Mouse (Mus musculus) hindbrain, embryonic 11.5 days (tissue): ENCODE measurements around the gene Gm8246. TPM values are rescaled to one million over a fixed set of nuclear protein-coding genes. Genes with fewer than 3 reads are reported as not detected.
A peak's percentile ranks its signal among the peaks of the same experiment; 100 is the strongest.
"Not testable (repeated sequence)": the region's sequence is repeated elsewhere in the genome, so short reads cannot be mapped to it uniquely, and the experiment has no call there.

Experiments
- ATAC-seq: fragments of 200-750 bp; cut with Nextera tagmentation; 2 replicates; pipeline ENCODE4 v1.8.0; 2017; ENCODE audit warnings: mild to moderate bottlenecking, moderate TSS enrichment, moderate library complexity; ENCODE audit not compliant: low FRiP score
- DNase-seq: peaks from one replicate; pipeline ENCODE4 v3.0.0-alpha.2; 2015; ENCODE audit warnings: low spot score
- H3K27ac ChIP-seq: fragments of 300-500 bp; sonication (generic); 2 replicates; pipeline ENCODE4 v1.5.1; 2014; ENCODE audit warnings: mild to moderate bottlenecking, low read depth, low read length
- H3K27me3 ChIP-seq: fragments of 300-500 bp; sonication (generic); 2 replicates; pipeline ENCODE4 v1.6.1; 2014; ENCODE audit warnings: mild to moderate bottlenecking, low read length, moderate library complexity, mixed read lengths; ENCODE audit not compliant: control insufficient read depth, insufficient read depth
- H3K36me3 ChIP-seq: fragments of 300-500 bp; sonication (generic); 2 replicates; pipeline ENCODE4 v1.6.1; 2014; ENCODE audit warnings: mild to moderate bottlenecking, low read length, moderate library complexity, mixed read lengths; ENCODE audit not compliant: control insufficient read depth, insufficient read depth
- H3K4me1 ChIP-seq: fragments of 300-500 bp; sonication (generic); replicated peaks from 2 replicates; pipeline ENCODE4 v1.6.1; 2014; ENCODE audit warnings: low read length, mixed read lengths; ENCODE audit not compliant: control insufficient read depth, insufficient read depth
- H3K4me2 ChIP-seq: fragments of 300-500 bp; sonication (generic); replicated peaks from 2 replicates; pipeline ENCODE4 v1.6.1; 2014; ENCODE audit warnings: mild to moderate bottlenecking, low read depth, low read length
- H3K4me3 ChIP-seq: fragments of 300-500 bp; sonication (generic); 2 replicates; pipeline ENCODE4 v1.5.1; 2014; ENCODE audit warnings: low read depth, low read length
- H3K9ac ChIP-seq: fragments of 300-500 bp; sonication (generic); 2 replicates; pipeline ENCODE4 v1.6.1; 2014; ENCODE audit warnings: low read depth, low read length
- H3K9me3 ChIP-seq: fragments of 300-500 bp; sonication (generic); 2 replicates; pipeline ENCODE4 v1.6.1; 2016; ENCODE audit warnings: low read length; ENCODE audit not compliant: control insufficient read depth
- WGBS: fragments of 180-500 bp; shearing (Covaris S2); extraction: QIAGEN DNeasy Blood & Tissue Kit; methylation state at CpG from one replicate; pipeline ENCODE4 v1.1.7; 2014; 5-methylcytosine and 5-hydroxymethylcytosine counted together
- polyA plus RNA-seq: library from polyadenylated mRNA; unstranded; fragments of >200 nt; fragmentation: Nextera tagmentation; extraction: Ambion mirVana; gene quantifications from 2 replicates; pipeline ENCODE4 v1.2.1, GENCODE M21; 2014

The Gm8246 gene
- not detected in 2 replicates for polyA plus RNA-seq

DNA sequence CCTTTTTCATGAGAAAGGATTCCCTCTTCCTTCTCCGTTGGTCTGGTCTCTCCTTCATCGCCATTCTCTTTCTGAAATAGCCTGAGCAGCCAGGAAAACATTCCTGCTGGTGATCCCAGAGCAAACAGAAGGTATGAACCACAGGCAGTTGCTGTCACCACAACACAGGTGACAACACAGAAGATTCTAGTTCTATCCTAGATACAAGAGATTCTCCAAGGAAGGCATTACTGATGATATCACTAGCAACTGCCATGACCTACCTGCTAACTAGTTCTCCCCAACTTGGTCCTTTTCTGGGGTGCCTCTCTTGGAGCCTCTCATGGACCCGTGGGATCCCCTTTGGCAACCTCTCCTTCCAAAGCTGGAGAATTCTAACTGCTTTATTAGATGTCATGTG is at the start of gene Gm8246:
TSS of gene Gm8246 (minus strand) at position 101 of the 400 bp plus-strand sequence.
- H3K9me3 ChIP-seq, H3K4me3 ChIP-seq, H3K9ac ChIP-seq, H3K4me1 ChIP-seq, H3K36me3 ChIP-seq, H3K27ac ChIP-seq, DNase-seq, H3K4me2 ChIP-seq, ATAC-seq, H3K27me3 ChIP-seq: not testable (repeated sequence)
- WGBS = no CpG with 5 or more reads among the region's 3 CpGs

DNA sequence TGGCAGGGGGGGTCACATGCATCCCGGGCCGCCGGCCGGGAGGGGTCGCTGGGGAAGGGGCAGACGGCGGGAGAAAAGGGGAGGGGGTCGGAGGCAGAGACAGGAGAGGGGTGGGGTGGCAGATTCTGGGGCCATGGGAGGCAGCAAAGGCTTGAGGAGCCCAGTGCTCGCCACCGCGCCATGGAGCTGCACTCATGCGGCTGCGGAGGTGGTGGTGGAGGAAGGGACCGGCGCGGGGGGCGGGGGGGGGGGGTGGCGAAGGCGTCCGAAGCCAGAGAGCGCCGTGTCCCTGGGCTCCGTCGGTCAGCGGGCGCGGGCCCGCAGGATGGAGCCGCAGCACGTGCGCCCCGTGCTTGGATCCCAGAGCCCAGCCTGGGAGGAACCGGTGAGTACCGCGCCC is 23.7 kb upstream of the Gm8246 start, which contains the start of gene Gm3488:
TSS of gene Gm3488 (plus strand) at position 301 of the 400 bp plus-strand sequence.
- not testable (repeated sequence) for H3K4me1 ChIP-seq, H3K4me2 ChIP-seq, ATAC-seq, H3K4me3 ChIP-seq, DNase-seq, H3K27ac ChIP-seq, H3K9me3 ChIP-seq, H3K36me3 ChIP-seq, H3K9ac ChIP-seq, H3K27me3 ChIP-seq
- no CpG with 5 or more reads among the region's 35 CpGs for WGBS

DNA sequence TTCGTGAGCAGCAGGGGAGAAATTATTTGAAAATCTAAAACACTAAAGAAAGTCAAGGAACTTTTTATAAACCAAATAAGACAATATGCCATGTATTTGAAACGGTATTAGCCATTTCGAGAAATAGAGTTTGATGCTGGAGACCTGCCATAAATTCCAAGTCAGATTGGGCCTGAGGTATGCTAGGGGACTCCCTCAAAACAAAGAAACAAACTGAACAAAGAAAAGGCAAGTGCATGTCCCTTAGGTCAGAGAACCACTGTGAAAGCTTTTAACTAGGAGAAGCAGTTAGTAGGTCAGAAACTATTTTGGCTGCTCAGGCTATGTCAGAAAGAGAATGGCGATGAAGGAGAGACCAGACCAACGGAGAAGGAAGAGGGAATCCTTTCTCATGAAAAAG is 6.3 kb upstream of the Gm8246 start, which contains the start of gene Gm3187:
TSS of gene Gm3187 (plus strand) at position 301 of the 400 bp plus-strand sequence.
- H3K36me3 ChIP-seq, H3K9me3 ChIP-seq, H3K27ac ChIP-seq, ATAC-seq, H3K4me1 ChIP-seq, H3K9ac ChIP-seq, H3K27me3 ChIP-seq, H3K4me2 ChIP-seq, DNase-seq, H3K4me3 ChIP-seq: not testable (repeated sequence)
- WGBS = 91% methylated on average over 4 of the region's 5 CpGs

DNA sequence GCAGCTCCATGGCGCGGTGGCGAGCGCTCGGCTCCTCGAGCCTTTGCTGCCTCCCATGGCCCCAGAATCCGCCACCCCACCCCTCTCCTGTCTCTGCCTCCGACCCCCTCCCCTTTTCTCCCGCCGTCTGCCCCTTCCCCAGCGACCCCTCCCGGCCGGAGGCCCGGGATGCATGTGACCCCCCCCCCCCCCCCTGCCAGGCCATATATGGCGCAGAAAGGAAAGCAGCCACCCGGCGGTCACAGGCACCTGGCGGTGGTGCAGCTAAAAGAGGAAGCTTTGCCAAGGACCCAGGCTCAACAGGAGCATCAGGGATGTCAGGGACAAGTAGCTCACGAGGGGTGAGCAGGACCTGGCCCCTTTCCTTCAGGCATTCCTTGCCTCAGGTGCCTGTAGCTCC is 17.2 kb downstream of the Gm8246 start:
- not testable (repeated sequence) for H3K9me3 ChIP-seq, H3K4me1 ChIP-seq, H3K4me3 ChIP-seq, DNase-seq, H3K9ac ChIP-seq, H3K27me3 ChIP-seq, H3K36me3 ChIP-seq, H3K27ac ChIP-seq, H3K4me2 ChIP-seq
- ATAC-seq = peak; percentile 66; the same call in 1 of the 2 replicates
- no CpG with 5 or more reads among the region's 19 CpGs for WGBS

DNA sequence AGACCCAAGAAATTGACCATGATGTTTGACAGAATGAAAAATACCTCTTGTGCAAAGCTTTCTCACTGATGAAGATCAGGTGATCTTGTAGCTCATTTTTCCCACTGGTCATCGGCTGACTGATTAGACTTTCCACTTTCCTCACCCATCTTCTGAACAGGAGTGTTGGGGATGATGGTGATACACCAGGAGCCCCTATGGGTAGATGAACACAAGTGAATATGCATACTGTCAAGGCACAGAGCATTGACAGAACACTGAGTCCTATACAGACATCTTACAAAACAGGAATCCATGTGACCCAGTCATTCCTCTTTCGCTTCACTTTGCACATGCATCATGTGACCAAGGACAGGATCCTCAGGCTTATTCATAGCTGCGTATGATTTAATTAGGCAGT is 22.3 kb downstream of the Gm8246 start, which contains the start of gene Gm3194:
TSS of gene Gm3194 (minus strand) at position 101 of the 400 bp plus-strand sequence.
- H3K4me2 ChIP-seq, H3K9me3 ChIP-seq, DNase-seq, H3K27ac ChIP-seq, H3K4me3 ChIP-seq, ATAC-seq, H3K27me3 ChIP-seq, H3K9ac ChIP-seq, H3K36me3 ChIP-seq, H3K4me1 ChIP-seq: not testable (repeated sequence)
- no CpG with 5 or more reads among the region's 3 CpGs for WGBS

Other genes starting within 250 kb of the Gm8246 start
- not detected in 2 replicates for gene Gm3526, start 217.2 kb downstream of the Gm8246 start, polyA plus RNA-seq
- not detected in 2 replicates for gene Gm3542, start 142.9 kb downstream of the Gm8246 start, polyA plus RNA-seq
- gene Gm3500, start 88.8 kb downstream of the Gm8246 start, polyA plus RNA-seq = 0.14 TPM in 1 of 2 replicates, not detected in the other
- gene Gm3194, start 22.4 kb downstream of the Gm8246 start, polyA plus RNA-seq = 0.98 and 1.3 TPM in 2 replicates
- gene Gm3187, start 6.4 kb upstream of the Gm8246 start, polyA plus RNA-seq = not detected in 2 replicates
- gene Gm3488, start 23.8 kb upstream of the Gm8246 start, polyA plus RNA-seq = 2.0 and 2.5 TPM in 2 replicates
- not detected in 2 replicates for gene Gm3532, start 60.7 kb upstream of the Gm8246 start, polyA plus RNA-seq
- gene Gm8265, start 155.2 kb upstream of the Gm8246 start, polyA plus RNA-seq = not detected in 2 replicates
- not detected in 2 replicates for gene Gm9603, start 209.6 kb upstream of the Gm8246 start, polyA plus RNA-seq